8 mouse cellular contexts compared by ENCODE assay signal in the genomic region with DNA sequence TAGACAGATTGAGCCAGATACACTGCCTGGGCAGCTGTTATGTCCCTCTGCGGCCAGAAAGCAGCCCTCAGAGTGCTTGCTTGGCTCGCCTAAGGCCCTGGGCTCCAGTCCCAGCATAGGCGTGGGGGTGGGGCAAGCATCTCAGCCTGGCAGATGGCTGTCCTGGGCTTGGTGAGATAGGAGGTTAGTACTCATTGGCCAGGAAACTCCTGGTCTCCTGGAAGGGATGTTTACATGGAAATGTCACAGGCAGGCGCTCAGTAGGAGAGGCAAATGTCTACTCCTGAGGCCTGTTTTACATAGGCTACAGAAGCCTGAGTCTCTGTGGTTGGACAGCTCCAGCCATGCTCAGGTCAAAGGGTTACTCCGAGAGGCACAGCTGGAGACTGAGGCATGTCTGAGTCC. TPM values are rescaled to one million over a fixed set of nuclear protein-coding genes. Genes with fewer than 3 reads are reported as not detected.
A peak's percentile ranks its signal among the peaks of the same experiment; 100 is the strongest.
DNase-seq lines count a peak whose midpoint lies in the region; ATAC-seq and TF ChIP-seq lines count a peak whose summit lies in the region.

No protein-coding gene starts in this region.

- peak; percentile 88 for DNase-seq in ES-CJ7 (ENCODE audit: low read depth, low spot score)
- no peak for DNase-seq in forebrain, embryonic 10.5 days (ENCODE audit: extremely low spot score, low spot score)
- peak; percentile 45 to 61 for DNase-seq in left cerebral cortex, postnatal 25 days (ENCODE audit: low spot score in 2 of 2)
- DNase-seq in spleen, postnatal 36 days (ENCODE audit: low spot score in 2 of 2), result peak; percentile 44 to 68
- no peak for DNase-seq in limb, embryonic 10.5 days (ENCODE audit: low spot score)

- 70% methylated on average over 5 of the region's 5 CpGs for WGBS in bone marrow, adult 2 months
- WGBS in forebrain, embryonic 10.5 days, result 24% methylated on average over 5 of the region's 5 CpGs
- WGBS in heart, embryonic 14.5 days, result 12% methylated on average over 5 of the region's 5 CpGs
- 23% methylated on average over 5 of the region's 5 CpGs for WGBS in midbrain, embryonic 12.5 days
- 20% methylated on average over 5 of the region's 5 CpGs for WGBS in limb, embryonic 10.5 days

- H3K27me3 ChIP-seq in forebrain, embryonic 10.5 days (ENCODE audit: poor library complexity, severe bottlenecking), result peaks cover 24% of the 10 kb centered on the region
- H3K27me3 ChIP-seq in heart, embryonic 14.5 days (ENCODE audit: control insufficient read depth, insufficient read depth, low read length), result peaks cover 5% of the 10 kb centered on the region; the same call in 1 of the 2 replicates
- peaks cover 15% of the 10 kb centered on the region for H3K27me3 ChIP-seq in midbrain, embryonic 12.5 days
- peaks cover 26% of the 10 kb centered on the region for H3K27me3 ChIP-seq in limb, embryonic 10.5 days (ENCODE audit: low read depth, poor library complexity, severe bottlenecking)

- no peak overlapping the region for H3K4me3 ChIP-seq in bone marrow, adult 2 months (replicated peaks; ENCODE audit: control insufficient read depth, low read depth, low read length)
- no peak overlapping the region for H3K4me3 ChIP-seq in forebrain, embryonic 10.5 days
- H3K4me3 ChIP-seq in heart, embryonic 14.5 days (ENCODE audit: control insufficient read depth in 1 of 2, insufficient read depth in 1 of 2, low read depth in 1 of 2, low read length in 2 of 2), result no peak overlapping the region
- no peak overlapping the region for H3K4me3 ChIP-seq in midbrain, embryonic 12.5 days
- H3K4me3 ChIP-seq in limb, embryonic 10.5 days, result no peak overlapping the region

- TF ChIP-seq POLR2A in bone marrow, adult 2 months (IDR thresholded peaks at IDR 0.05; ENCODE audit: borderline replicate concordance, control insufficient read depth, low read depth, low read length), result no peak

- no peak overlapping the region for H3K4me2 ChIP-seq in heart, embryonic 14.5 days (ENCODE audit: low read length)
- no peak overlapping the region for H3K4me2 ChIP-seq in midbrain, embryonic 12.5 days (replicated peaks)

- no peak overlapping the region for H3K9ac ChIP-seq in heart, embryonic 14.5 days (ENCODE audit: low read length)
- H3K9ac ChIP-seq in midbrain, embryonic 12.5 days (replicated peaks), result no peak overlapping the region

- peak overlapping the region; percentile 28 for H3K27ac ChIP-seq in bone marrow, adult 2 months (ENCODE audit: control insufficient read depth, insufficient read depth, low read depth, low read length, poor library complexity)
- H3K27ac ChIP-seq in forebrain, embryonic 10.5 days, result peak overlapping the region; percentile 48
- 0 out of 4 replicates have a peak overlapping the region, but pooled peaks of 1 of the 2 experiments have one; percentile 14 for H3K27ac ChIP-seq in heart, embryonic 14.5 days (replicated peaks in 1 of 2; ENCODE audit: control insufficient read depth in 1 of 2, insufficient read depth in 1 of 2, low read depth in 2 of 2, low read length in 2 of 2)
- H3K27ac ChIP-seq in midbrain, embryonic 12.5 days (replicated peaks), result 0 out of 2 replicates have a peak overlapping the region, but pooled peaks have one; percentile 8
- H3K27ac ChIP-seq in limb, embryonic 10.5 days, result no peak overlapping the region

- no peaks in the 10 kb centered on the region for H3K9me3 ChIP-seq in forebrain, embryonic 10.5 days
- no peaks in the 10 kb centered on the region for H3K9me3 ChIP-seq in heart, embryonic 14.5 days (ENCODE audit: control insufficient read depth, low read length)
- no peaks in the 10 kb centered on the region for H3K9me3 ChIP-seq in midbrain, embryonic 12.5 days
- no peaks in the 10 kb centered on the region for H3K9me3 ChIP-seq in limb, embryonic 10.5 days (replicated peaks)

- ATAC-seq in heart, embryonic 14.5 days (ENCODE audit: insufficient number of reproducible peaks, insufficient read depth, low FRiP score, low read depth), result peak; percentile 75
- 0 out of 2 replicates have a peak, but pooled peaks have one; percentile 39 for ATAC-seq in midbrain, embryonic 12.5 days (ENCODE audit: low FRiP score, low read depth)

- TF ChIP-seq CTCF in bone marrow, adult 2 months (IDR thresholded peaks at IDR 0.05; ENCODE audit: control insufficient read depth, insufficient read depth, low read length), result no peak

- peaks cover 8% of the 10 kb centered on the region; the same call in 1 of the 2 replicates for H3K4me1 ChIP-seq in bone marrow, adult 2 months (ENCODE audit: control insufficient read depth, insufficient read depth, low read length)
- H3K4me1 ChIP-seq in forebrain, embryonic 10.5 days, result peaks cover 21% of the 10 kb centered on the region
- peaks cover 0 to 15% of the 10 kb centered on the region in 2 experiments; a peak in 3 of 4 replicates for H3K4me1 ChIP-seq in heart, embryonic 14.5 days (ENCODE audit: control insufficient read depth in 2 of 2, insufficient read depth in 2 of 2, low read length in 2 of 2)
- peaks cover 24% of the 10 kb centered on the region for H3K4me1 ChIP-seq in midbrain, embryonic 12.5 days
- H3K4me1 ChIP-seq in limb, embryonic 10.5 days, result peaks cover 21% of the 10 kb centered on the region

- no peaks in the 10 kb centered on the region for H3K36me3 ChIP-seq in forebrain, embryonic 10.5 days (replicated peaks)
- H3K36me3 ChIP-seq in heart, embryonic 14.5 days (ENCODE audit: control insufficient read depth, insufficient read depth, low read length), result no peaks in the 10 kb centered on the region
- no peaks in the 10 kb centered on the region for H3K36me3 ChIP-seq in midbrain, embryonic 12.5 days
- no peaks in the 10 kb centered on the region for H3K36me3 ChIP-seq in limb, embryonic 10.5 days

- intact Hi-C loops in left cerebral cortex, postnatal 25 days (cut with DNase I), result no loop called here

RNA-seq across cellular contexts. Expression of a gene that starts 5.6 kb away (rescaled TPM):
- polyA plus RNA-seq in bone marrow, adult 2 months (2011; ENCODE audit: insufficient read depth, insufficient read length, low replicate concordance, missing spikeins), result 36.9 and 49.2 TPM in 2 replicates
- 5.5 and 6.5 TPM in 2 replicates for polyA plus RNA-seq in forebrain, embryonic 10.5 days (2016; fragmentation: Nextera tagmentation; extraction: Ambion mirVana)
- polyA plus RNA-seq in heart, embryonic 14.5 days (2014; fragmentation: Nextera tagmentation; extraction: Ambion mirVana), result 8.1 and 8.2 TPM in 2 replicates
- total RNA-seq in left cerebral cortex, postnatal 25 days (2021), result 10 to 100 TPM; 82.1 to 87.0 TPM
- polyA plus RNA-seq in midbrain, embryonic 12.5 days (2016; fragmentation: Nextera tagmentation; extraction: Ambion mirVana), result 21.7 and 21.9 TPM in 2 replicates
- 3.4 and 5.3 TPM in 2 replicates for polyA plus RNA-seq in limb, embryonic 10.5 days (2016; fragmentation: Nextera tagmentation; extraction: Ambion mirVana)

RNA-seq across cellular contexts. Expression of a gene that starts 34.3 kb away (rescaled TPM):
- polyA plus RNA-seq in bone marrow, adult 2 months (2011; ENCODE audit: insufficient read depth, insufficient read length, low replicate concordance, missing spikeins), result 1.7 and 2.6 TPM in 2 replicates
- polyA plus RNA-seq in forebrain, embryonic 10.5 days (2016; fragmentation: Nextera tagmentation; extraction: Ambion mirVana), result 0.62 and 0.92 TPM in 2 replicates
- 0.40 and 0.77 TPM in 2 replicates for polyA plus RNA-seq in heart, embryonic 14.5 days (2014; fragmentation: Nextera tagmentation; extraction: Ambion mirVana)
- total RNA-seq in left cerebral cortex, postnatal 25 days (2021), result 10 to 100 TPM; 16.0 to 19.9 TPM
- 0.59 and 0.65 TPM in 2 replicates for polyA plus RNA-seq in midbrain, embryonic 12.5 days (2016; fragmentation: Nextera tagmentation; extraction: Ambion mirVana)
- polyA plus RNA-seq in limb, embryonic 10.5 days (2016; fragmentation: Nextera tagmentation; extraction: Ambion mirVana), result 0.60 and 0.93 TPM in 2 replicates

Comparison
In these comparisons a context has a peak if more than half of its experiments do, and no peak if none do; other contexts are left out.
1. DNase-seq: peak in ES-CJ7 (single experiment), left cerebral cortex, postnatal 25 days (2 of 2) and spleen, postnatal 36 days (2 of 2); none in forebrain, embryonic 10.5 days (single experiment) and limb, embryonic 10.5 days (single experiment).